Mouse (Mus musculus) embryonic facial prominence, embryonic 15.5 days (tissue): ENCODE results near the gene Hist1h2bf. TPM values are rescaled to one million over a fixed set of nuclear protein-coding genes. Genes with fewer than 3 reads are reported as not detected.

Experiments
- ATAC-seq: fragments of 200-750 bp; cut with Nextera tagmentation; 2 replicates; pipeline ENCODE4 v1.8.0; 2017; ENCODE audit warnings: low read depth, moderate TSS enrichment; ENCODE audit not compliant: insufficient number of reproducible peaks, low FRiP score, low TSS enrichment
- H3K27ac ChIP-seq: fragments of 300-500 bp; sonication (generic); replicated peaks from 2 replicates; pipeline ENCODE4 v1.5.1; 2015; ENCODE audit warnings: mild to moderate bottlenecking, inconsistent platforms
- H3K27me3 ChIP-seq: fragments of 300-500 bp; sonication (generic); 2 replicates; pipeline ENCODE4 v1.6.1; 2015; ENCODE audit warnings: inconsistent platforms
- H3K36me3 ChIP-seq: fragments of 300-500 bp; sonication (generic); 2 replicates; pipeline ENCODE4 v1.6.1; 2015; ENCODE audit warnings: mild to moderate bottlenecking, inconsistent platforms
- H3K4me1 ChIP-seq: fragments of 300-500 bp; sonication (generic); 2 replicates; pipeline ENCODE4 v1.6.1; 2015; ENCODE audit warnings: inconsistent platforms
- H3K4me2 ChIP-seq: fragments of 300-500 bp; sonication (generic); replicated peaks from 2 replicates; pipeline ENCODE4 v1.6.1; 2015; ENCODE audit warnings: mild to moderate bottlenecking, inconsistent platforms
- H3K4me3 ChIP-seq: fragments of 300-500 bp; sonication (generic); replicated peaks from 2 replicates; pipeline ENCODE4 v1.5.1; 2015; ENCODE audit warnings: mild to moderate bottlenecking, inconsistent platforms
- H3K9ac ChIP-seq: fragments of 300-500 bp; sonication (generic); 2 replicates; pipeline ENCODE4 v1.6.1; 2015; ENCODE audit warnings: inconsistent platforms
- H3K9me3 ChIP-seq: fragments of 300-500 bp; sonication (generic); replicated peaks from 2 replicates; pipeline ENCODE4 v1.6.1; 2016; ENCODE audit warnings: inconsistent platforms
- WGBS: fragments of 180-500 bp; shearing (Covaris S2); methylation state at CpG from one replicate; pipeline ENCODE4 v1.1.7; 2015; 5-methylcytosine and 5-hydroxymethylcytosine counted together
- microRNA-seq: library from miRNA; unstranded; fragments of <30 nt; microRNA quantifications from one replicate; pipeline ENCODE4, GENCODE M21; 2016; ENCODE audit warnings: borderline number of aligned reads
- polyA plus RNA-seq: library from polyadenylated mRNA; unstranded; fragments of >200 nt; fragmentation: Nextera tagmentation; extraction: Ambion mirVana; gene quantifications from 2 replicates; pipeline ENCODE4 v1.2.1, GENCODE M21; 2015

Hist1h2bf gene
- polyA plus RNA-seq, 1 experiment from 2014 or later: 2.8 TPM

DNA sequence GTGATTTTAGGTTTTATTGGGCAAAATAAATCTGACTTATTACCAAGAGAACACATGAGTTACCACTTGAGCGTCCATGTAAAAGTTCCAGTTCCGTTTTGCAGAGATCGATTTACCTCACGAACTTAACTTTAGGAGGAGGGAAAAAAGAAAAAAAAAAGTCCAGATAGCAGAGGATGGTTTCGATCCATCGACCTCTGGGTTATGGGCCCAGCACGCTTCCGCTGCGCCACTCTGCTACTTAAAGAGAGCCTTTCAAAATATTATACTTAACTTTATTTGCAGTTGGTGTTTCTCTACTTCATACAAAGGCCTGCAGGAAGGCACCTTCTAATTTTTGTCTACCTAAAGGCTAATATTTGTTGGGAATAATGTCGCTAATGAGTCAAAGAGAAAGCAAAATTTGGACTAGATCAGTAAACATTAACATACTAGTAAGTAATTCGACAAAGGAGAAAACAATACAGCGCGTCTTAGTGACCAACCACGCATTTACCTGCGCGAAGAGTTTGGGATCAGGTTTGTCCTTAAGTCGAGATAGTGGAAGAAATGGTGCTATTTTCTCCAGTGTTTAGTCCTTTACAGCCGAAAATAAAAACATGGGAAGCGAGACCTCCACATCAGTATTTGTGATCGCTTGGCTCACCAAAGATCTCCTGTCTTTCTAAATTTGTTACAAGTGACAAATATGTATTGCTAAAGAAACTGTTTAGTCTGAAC, 43.7 kb downstream of the Hist1h2bf start:
- WGBS: under 1% methylated on average over 20 of the region's 20 CpGs
- Histone ChIP-seq H3K4me3 (peak overlapping the region; percentile 61), H3K9me3 (no peaks in the 10 kb centered on the region), H3K4me1 (peaks cover 34% of the 10 kb centered on the region), H3K36me3 (no peaks in the 10 kb centered on the region), H3K9ac (peak overlapping the region; percentile 71), H3K27ac (peak overlapping the region; percentile 99), H3K27me3 (no peaks in the 10 kb centered on the region), H3K4me2 (peak overlapping the region; percentile 72)
- ATAC-seq: no peak

DNA sequence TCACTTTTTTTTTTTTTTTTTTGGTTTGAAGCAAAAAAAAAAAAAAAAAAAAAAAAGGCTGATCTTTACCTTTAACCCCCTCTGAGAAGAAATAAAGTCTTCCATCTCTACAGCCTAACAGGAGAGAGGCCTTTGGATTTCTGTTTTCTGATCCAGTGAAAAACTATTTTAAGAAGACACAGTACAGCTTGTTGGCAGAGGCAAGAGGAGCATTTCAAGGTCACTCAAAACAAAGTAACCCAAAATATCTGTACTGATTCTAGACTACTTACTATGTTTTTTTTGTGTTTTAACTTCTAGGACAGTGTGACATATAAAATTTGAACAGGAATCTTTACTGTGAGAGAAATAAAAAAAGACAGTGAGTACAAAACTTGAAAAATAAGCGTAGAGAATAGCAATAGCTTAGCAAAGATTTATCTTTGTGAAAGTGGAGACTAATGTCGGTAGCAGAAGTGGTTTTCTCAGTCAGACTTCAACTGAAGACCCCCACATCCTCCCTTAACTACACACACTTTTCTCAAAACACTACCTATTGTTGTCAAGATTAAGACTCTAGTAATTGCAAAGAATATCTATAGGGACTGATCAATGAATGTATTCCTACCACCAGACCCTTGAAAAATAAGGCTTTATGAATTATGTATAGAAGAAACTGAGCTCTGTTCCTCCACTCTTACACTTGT, 44.4 kb downstream of the Hist1h2bf start:
- ATAC-seq: no peak
- Histone ChIP-seq H3K4me1 (peaks cover 30% of the 10 kb centered on the region), H3K36me3 (no peaks in the 10 kb centered on the region), H3K4me2 (peak overlapping the region; percentile 72), H3K27ac (peak overlapping the region; percentile 99), H3K4me3 (peak overlapping the region; percentile 61), H3K9ac (peak overlapping the region; percentile 71; the same call in 1 of the 2 replicates), H3K9me3 (no peaks in the 10 kb centered on the region), H3K27me3 (no peaks in the 10 kb centered on the region)
- WGBS: 27% methylated on average over 2 of the region's 2 CpGs

DNA sequence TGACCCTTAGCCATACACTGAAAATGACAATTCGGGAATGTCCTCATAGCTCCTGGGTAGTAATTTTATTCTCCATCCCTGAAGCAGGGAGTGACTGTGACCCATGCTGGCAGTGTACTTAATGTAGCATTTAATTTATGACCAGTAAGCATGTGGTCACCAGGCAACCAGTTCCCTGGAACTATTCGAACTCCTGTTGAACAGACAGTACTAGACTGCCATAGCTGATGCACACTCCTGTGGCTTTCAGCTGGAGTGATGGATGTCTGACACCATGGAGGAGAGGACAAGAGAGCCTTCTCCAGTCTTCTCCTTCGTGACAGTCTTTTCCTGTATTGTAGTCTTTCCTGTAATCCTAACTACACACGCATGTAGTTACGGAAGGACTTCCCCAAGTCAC, 45.0 kb downstream of the Hist1h2bf start:
- ATAC-seq: no peak

DNA sequence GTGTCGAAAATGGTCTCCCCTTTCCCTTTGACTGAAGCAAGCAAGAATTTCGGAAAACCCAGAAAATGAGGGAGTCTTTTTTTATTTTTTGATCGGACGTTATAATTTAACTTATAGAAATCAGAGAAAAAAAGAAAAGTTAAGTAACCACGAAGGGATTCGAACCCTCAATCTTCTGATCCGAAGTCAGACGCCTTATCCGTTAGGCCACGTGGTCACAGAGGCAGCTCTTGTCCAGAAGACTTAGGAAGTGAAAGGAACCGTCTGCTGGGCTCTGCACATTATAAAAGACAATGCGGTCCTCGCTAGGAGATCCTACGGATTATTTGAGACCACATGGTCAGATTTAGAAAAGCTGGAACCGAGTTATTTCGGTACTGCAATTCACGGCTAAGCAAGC, 47.7 kb downstream of the Hist1h2bf start:
- peak overlapping the region; percentile 74 for H3K27ac ChIP-seq

More for the DNA sequence above, 45.0 kb downstream of the Hist1h2bf start:
- H3K9ac ChIP-seq: no peak overlapping the region
- peaks cover 26% of the 10 kb centered on the region for H3K4me1 ChIP-seq
- H3K27me3 ChIP-seq: no peaks in the 10 kb centered on the region
- 81% methylated on average over 5 of the region's 5 CpGs for WGBS
- H3K27ac ChIP-seq: no peak overlapping the region
- no peaks in the 10 kb centered on the region for H3K36me3 ChIP-seq
- no peak overlapping the region for H3K4me2 ChIP-seq
- H3K9me3 ChIP-seq: no peaks in the 10 kb centered on the region
- H3K4me3 ChIP-seq: no peak overlapping the region

DNA sequence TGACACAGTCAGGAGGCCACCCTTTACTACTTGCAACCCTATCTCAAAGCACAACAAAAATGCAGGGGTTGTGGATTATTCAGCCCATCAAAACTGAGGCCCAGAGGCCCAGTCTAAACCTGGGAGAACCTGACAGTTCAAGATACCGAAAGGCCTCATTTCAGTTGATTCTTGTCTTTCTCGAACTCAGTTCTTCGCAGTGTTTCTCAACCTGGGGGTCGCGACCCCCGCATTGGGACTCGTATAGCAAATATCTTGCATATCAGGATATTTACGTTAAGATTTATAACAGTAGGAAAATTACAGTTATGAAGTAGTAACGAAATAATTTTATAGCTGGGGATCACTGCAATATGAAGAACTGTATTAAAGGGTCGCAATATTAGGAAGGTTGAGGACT, 48.1 kb downstream of the Hist1h2bf start:
- peak overlapping the region; percentile 51 for H3K4me2 ChIP-seq
- ATAC-seq: no peak
- no peak overlapping the region for H3K27ac ChIP-seq
- no peak overlapping the region for H3K9ac ChIP-seq
- peaks cover 11% of the 10 kb centered on the region for H3K4me1 ChIP-seq
- no peaks in the 10 kb centered on the region for H3K27me3 ChIP-seq
- WGBS: 2% methylated on average over 10 of the region's 10 CpGs
- peak overlapping the region; percentile 51 for H3K4me3 ChIP-seq
- H3K36me3 ChIP-seq: no peaks in the 10 kb centered on the region
- no peaks in the 10 kb centered on the region for H3K9me3 ChIP-seq

More for the DNA sequence above, 47.7 kb downstream of the Hist1h2bf start:
- Histone ChIP-seq H3K36me3 (no peaks in the 10 kb centered on the region), H3K9me3 (no peaks in the 10 kb centered on the region), H3K4me2 (peak overlapping the region; percentile 51), H3K27me3 (no peaks in the 10 kb centered on the region), H3K4me3 (peak overlapping the region; percentile 51), H3K9ac (peak overlapping the region; percentile 44), H3K4me1 (peaks cover 11% of the 10 kb centered on the region)
- under 1% methylated on average over 17 of the region's 17 CpGs for WGBS
- ATAC-seq: peak; percentile 54; the same call in 1 of the 2 replicates

DNA sequence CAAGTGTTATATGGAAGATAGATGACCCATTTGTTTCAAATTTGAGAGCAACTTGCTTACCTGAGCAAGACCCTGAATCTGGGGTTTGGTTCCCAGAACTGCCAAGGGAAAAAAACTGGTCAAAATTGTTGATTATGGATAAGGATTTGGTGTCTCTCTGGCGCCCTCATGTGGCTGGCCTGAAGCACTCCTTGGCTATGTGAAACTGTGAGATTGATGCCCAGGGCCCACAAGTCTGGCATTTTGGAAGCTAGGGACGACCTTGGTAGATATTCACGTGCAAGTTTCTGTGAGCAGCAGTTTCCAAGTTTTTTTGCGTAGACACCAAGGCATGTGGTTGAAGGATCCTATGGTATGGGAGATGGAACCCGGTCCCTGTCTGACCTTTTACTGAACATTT, 49.3 kb downstream of the Hist1h2bf start:
- H3K4me1 ChIP-seq: peaks cover 11% of the 10 kb centered on the region
- H3K4me3 ChIP-seq: no peak overlapping the region
- H3K27ac ChIP-seq: no peak overlapping the region
- 5% methylated on average over 5 of the region's 5 CpGs for WGBS
- no peaks in the 10 kb centered on the region for H3K27me3 ChIP-seq
- H3K4me2 ChIP-seq: 0 out of 2 replicates have a peak overlapping the region, but pooled peaks have one; percentile 12
- ATAC-seq: no peak
- H3K9ac ChIP-seq: no peak overlapping the region
- H3K36me3 ChIP-seq: no peaks in the 10 kb centered on the region
- H3K9me3 ChIP-seq: no peaks in the 10 kb centered on the region

DNA sequence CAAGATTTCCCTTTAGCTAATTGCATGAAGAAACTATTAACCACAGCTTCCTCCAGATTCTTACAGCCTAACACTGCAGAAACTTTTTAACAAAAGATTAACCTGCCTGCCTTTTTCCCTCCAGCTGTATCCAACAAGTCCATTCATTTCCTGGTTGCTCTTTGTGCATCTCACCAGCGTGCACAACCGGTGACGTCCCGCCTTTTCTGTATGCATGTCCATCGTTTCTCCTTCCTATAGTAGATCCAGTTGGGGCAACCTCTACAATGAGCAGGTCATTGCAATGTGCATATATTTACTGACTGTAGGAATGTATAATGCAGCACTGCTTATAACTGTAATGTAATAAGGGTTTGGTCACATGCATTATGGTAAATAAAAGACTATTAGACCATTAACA, 50.0 kb downstream of the Hist1h2bf start:
- no peak for ATAC-seq
- H3K9ac ChIP-seq: no peak overlapping the region
- H3K4me3 ChIP-seq: no peak overlapping the region
- no peak overlapping the region for H3K27ac ChIP-seq
- no peaks in the 10 kb centered on the region for H3K36me3 ChIP-seq
- no peaks in the 10 kb centered on the region for H3K9me3 ChIP-seq
- WGBS: 49% methylated on average over 5 of the region's 5 CpGs
- H3K4me2 ChIP-seq: no peak overlapping the region
- peaks cover 8% of the 10 kb centered on the region for H3K4me1 ChIP-seq
- no peaks in the 10 kb centered on the region for H3K27me3 ChIP-seq

Small RNA genes lying within 50 kb of the gene (microRNA-seq; reads per million reads assigned to microRNA genes)
- gene Gm44297 (not detected), gene Gm44359 (not detected), gene Gm44394 (not detected)

Other genes starting within 250 kb of the Hist1h2bf start
- 38.5 and 43.1 TPM in 2 replicates for gene Zfp322a, start 205.0 kb downstream of the Hist1h2bf start, polyA plus RNA-seq
- 12.2 and 12.7 TPM in 2 replicates for gene Abt1, start 150.3 kb downstream of the Hist1h2bf start, polyA plus RNA-seq
- gene Btn1a1, start 108.3 kb downstream of the Hist1h2bf start, polyA plus RNA-seq: 0.04 TPM in 1 of 2 replicates, not detected in the other
- gene Btn2a2, start 85.3 kb downstream of the Hist1h2bf start, polyA plus RNA-seq: 0.55 and 0.65 TPM in 2 replicates
- 6.1 and 7.1 TPM in 2 replicates for gene Hist1h4h, start 43.1 kb downstream of the Hist1h2bf start, polyA plus RNA-seq
- 2.7 and 3.4 TPM in 2 replicates for gene Hist1h2af, start 40.3 kb downstream of the Hist1h2bf start, polyA plus RNA-seq
- 3.2 and 5.3 TPM in 2 replicates for gene Hist1h3g, start 38.8 kb downstream of the Hist1h2bf start, polyA plus RNA-seq
- gene Hist1h2bh, start 30.8 kb downstream of the Hist1h2bf start, polyA plus RNA-seq: 1.0 and 1.1 TPM in 2 replicates
- gene Hist1h3f, start 30.1 kb downstream of the Hist1h2bf start, polyA plus RNA-seq: 0.25 and 0.37 TPM in 2 replicates
- 1.1 and 1.7 TPM in 2 replicates for gene Hist1h4f, start 22.5 kb downstream of the Hist1h2bf start, polyA plus RNA-seq
- gene Hist1h1d, start 20.9 kb downstream of the Hist1h2bf start, polyA plus RNA-seq: 0.44 and 0.55 TPM in 2 replicates
- gene Hist1h3e, start 11.8 kb downstream of the Hist1h2bf start, polyA plus RNA-seq: 3.7 and 4.4 TPM in 2 replicates
- gene Hist1h2ae, start 3.0 kb downstream of the Hist1h2bf start, polyA plus RNA-seq: 53.3 and 77.8 TPM in 2 replicates
- gene Hist1h2bg, start 2.8 kb downstream of the Hist1h2bf start, polyA plus RNA-seq: 6.5 and 8.3 TPM in 2 replicates
- gene Hist1h2ad, start 185 bp upstream of the Hist1h2bf start, polyA plus RNA-seq: 1.8 and 3.9 TPM in 2 replicates
- gene Hist1h3d, start 1.6 kb upstream of the Hist1h2bf start, polyA plus RNA-seq: 5.0 and 6.0 TPM in 2 replicates
- 86.2 and 107 TPM in 2 replicates for gene Hist1h4d, start 7.4 kb upstream of the Hist1h2bf start, polyA plus RNA-seq
- 2.7 and 3.6 TPM in 2 replicates for gene Hist1h2be, start 46.9 kb upstream of the Hist1h2bf start, polyA plus RNA-seq
- gene Hist1h1e, start 48.4 kb upstream of the Hist1h2bf start, polyA plus RNA-seq: 14.7 and 20.7 TPM in 2 replicates
- gene Hist1h2ac, start 109.8 kb upstream of the Hist1h2bf start, polyA plus RNA-seq: 1.1 and 1.3 TPM in 2 replicates
- 63.3 and 66.8 TPM in 2 replicates for gene Hist1h2bc, start 110.0 kb upstream of the Hist1h2bf start, polyA plus RNA-seq
- gene Hist1h1t, start 121.6 kb upstream of the Hist1h2bf start, polyA plus RNA-seq: not detected in 2 replicates
- gene Hist1h4c, start 124.3 kb upstream of the Hist1h2bf start, polyA plus RNA-seq: 4.2 and 5.3 TPM in 2 replicates
- 8.7 and 13.0 TPM in 2 replicates for gene Hfe, start 136.7 kb upstream of the Hist1h2bf start, polyA plus RNA-seq
- 36.4 TPM in 2 replicates for gene Hist1h1c, start 164.6 kb upstream of the Hist1h2bf start, polyA plus RNA-seq
- gene Hist1h3c, start 171.4 kb upstream of the Hist1h2bf start, polyA plus RNA-seq: 3.5 and 4.8 TPM in 2 replicates
- 2.0 and 2.1 TPM in 2 replicates for gene Hist1h2bb, start 172.5 kb upstream of the Hist1h2bf start, polyA plus RNA-seq
- gene Hist1h2ab, start 176.9 kb upstream of the Hist1h2bf start, polyA plus RNA-seq: 23.1 and 38.3 TPM in 2 replicates
- 8.4 and 9.7 TPM in 2 replicates for gene Hist1h3b, start 178.1 kb upstream of the Hist1h2bf start, polyA plus RNA-seq
- 2.6 and 3.0 TPM in 2 replicates for gene Hist1h4b, start 182.8 kb upstream of the Hist1h2bf start, polyA plus RNA-seq
- 0.39 and 0.42 TPM in 2 replicates for gene Hist1h4a, start 187.0 kb upstream of the Hist1h2bf start, polyA plus RNA-seq
- 2.3 and 3.5 TPM in 2 replicates for gene Hist1h3a, start 188.2 kb upstream of the Hist1h2bf start, polyA plus RNA-seq
- gene Hist1h1a, start 189.5 kb upstream of the Hist1h2bf start, polyA plus RNA-seq: 1.8 and 1.9 TPM in 2 replicates
- not detected in 2 replicates for gene Trim38, start 195.7 kb upstream of the Hist1h2bf start, polyA plus RNA-seq
- gene Slc17a2, start 232.8 kb upstream of the Hist1h2bf start, polyA plus RNA-seq: not detected in 2 replicates